ENCODE assay signal across 30 mouse cellular contexts in genomic region chr9:114022141-114022540, GRCm38 (mm10). TPM values are rescaled to one million over a fixed set of nuclear protein-coding genes. Genes with fewer than 3 reads are reported as not detected.
"Had no signal": no experiment of that assay in that cellular context is flagged by ENCODE, and none has a peak within 500 bp of the region (broad histone marks: within the 10 kb centered on the region; RNA-seq: fewer than 3 reads in every experiment).

No protein-coding gene starts in this region.

- DNase-seq: cerebellum, adult 8-10 months; cerebellum, adult 9-10 months; cerebellum, adult 9-11 months; cerebellum, postnatal 10 days; cerebellum, postnatal 14 days; cerebellum, postnatal 25 days; cerebellum, postnatal 36 days; embryo, embryonic 11 days; forebrain, postnatal 0 days; gastrocnemius, adult 2 months; gastrocnemius, postnatal 10 days; gastrocnemius, postnatal 14 days; gastrocnemius, postnatal 25 days; gastrocnemius, postnatal 36 days; heart, adult 11 months; heart, adult 18-20 months; heart, adult 2 months had no signal

- H3K27me3 ChIP-seq: embryonic facial prominence, embryonic 12.5 days; embryonic facial prominence, embryonic 13.5 days; forebrain, embryonic 12.5 days; forebrain, embryonic 13.5 days; forebrain, embryonic 15.5 days had no signal

- H3K36me3 ChIP-seq: embryonic facial prominence, embryonic 10.5 days; embryonic facial prominence, embryonic 12.5 days; embryonic facial prominence, embryonic 13.5 days; embryonic facial prominence, embryonic 15.5 days; forebrain, embryonic 10.5 days; forebrain, embryonic 12.5 days; forebrain, embryonic 15.5 days had no signal

- H3K4me3 ChIP-seq: embryonic facial prominence, embryonic 10.5 days; embryonic facial prominence, embryonic 12.5 days; embryonic facial prominence, embryonic 13.5 days; embryonic facial prominence, embryonic 15.5 days; erythroblast, embryonic 14.5 days; forebrain, embryonic 10.5 days; forebrain, embryonic 12.5 days; forebrain, embryonic 13.5 days; forebrain, embryonic 15.5 days; gastrocnemius, adult 2 months; heart, adult 2 months had no signal

- H3K4me2 ChIP-seq: embryonic facial prominence, embryonic 12.5 days; embryonic facial prominence, embryonic 13.5 days; embryonic facial prominence, embryonic 15.5 days; forebrain, embryonic 12.5 days; forebrain, embryonic 13.5 days; forebrain, embryonic 15.5 days had no signal

RNA-seq across cellular contexts. Expression of gene Fbxl2, which starts 23.9 kb away (rescaled TPM):
- polyA plus RNA-seq: erythroblast, embryonic 14.5 days had no signal

RNA-seq across cellular contexts. Expression of gene Susd5, which starts 34.8 kb away (rescaled TPM):
- total RNA-seq: common myeloid progenitor, adult 5-6 weeks; granulocyte monocyte progenitor cell, adult 5-6 weeks had no signal
- polyA plus RNA-seq: erythroblast, embryonic 14.5 days; forebrain, embryonic 11.5 days; forebrain, embryonic 13.5 days; forebrain, embryonic 15.5 days; forebrain, embryonic 16.5 days had no signal
